Mouse (Mus musculus) small intestine, adult 2 months (tissue): ENCODE measurements around the gene Rap1gap2.

Source experiments
- CTCF ChIP-seq: fragments of 200-500 bp; IDR thresholded peaks from 2 replicates; pipeline ENCODE4 v1.5.1; 2012; ENCODE audit warnings: low read depth, mild to moderate bottlenecking, control low read depth, inconsistent platforms, low read length, moderate library complexity, mixed read lengths; ENCODE audit not compliant: insufficient replicate concordance, insufficient read length; ENCODE audit errors: extremely low read depth
- POLR2A ChIP-seq: fragments of 200-500 bp; IDR thresholded peaks from 2 replicates; pipeline ENCODE4 v1.6.1; 2012; ENCODE audit warnings: low read depth, mild to moderate bottlenecking, control low read depth, inconsistent platforms, low read length, moderate library complexity

- TF ChIP-seq POLR2A (no peak; the same call in 1 of the 2 replicates), CTCF (no peak)
These were observed 88.1 kb downstream of the Rap1gap2 start for GRCm38 (mm10) chr11:74522487-74523209.
